Mouse (Mus musculus) heart, postnatal 0 days (tissue): ENCODE data around the gene Stag1. TPM values are rescaled to one million over a fixed set of nuclear protein-coding genes. Genes with fewer than 3 reads are reported as not detected.

Experiments
- ATAC-seq: fragments of 200-750 bp; cut with Nextera tagmentation; 2 replicates; pipeline ENCODE4 v1.8.0; 2017; ENCODE audit warnings: low read depth, moderate number of reproducible peaks, moderate library complexity; ENCODE audit not compliant: insufficient read depth
- DNase-seq: peaks from one replicate; pipeline ENCODE4 v3.0.0-alpha.2; 2016; ENCODE audit warnings: low spot score
- H3K27ac ChIP-seq: fragments of 300-500 bp; sonication (generic); 2 replicates; pipeline ENCODE4 v1.5.1; 2014; ENCODE audit warnings: low read depth, mild to moderate bottlenecking
- H3K27me3 ChIP-seq: fragments of 300-500 bp; sonication (generic); 2 replicates; pipeline ENCODE4 v1.6.1; 2014; ENCODE audit warnings: low read length, mixed read lengths; ENCODE audit not compliant: control insufficient read depth, insufficient read depth
- H3K36me3 ChIP-seq: fragments of 300-500 bp; sonication (generic); replicated peaks from 2 replicates; pipeline ENCODE4 v1.6.1; 2014; ENCODE audit warnings: low read length, mixed read lengths; ENCODE audit not compliant: control insufficient read depth, insufficient read depth
- H3K4me1 ChIP-seq: fragments of 300-500 bp; sonication (generic); 2 replicates; pipeline ENCODE4 v1.6.1; 2014; ENCODE audit warnings: antibody characterized with exemption; ENCODE audit not compliant: control insufficient read depth, insufficient read depth
- H3K4me2 ChIP-seq: fragments of 300-500 bp; sonication (generic); 2 replicates; pipeline ENCODE4 v1.6.1; 2014; ENCODE audit warnings: low read depth, mild to moderate bottlenecking, low read length, moderate library complexity
- H3K4me3 ChIP-seq: fragments of 300-500 bp; sonication (generic); 2 replicates; pipeline ENCODE4 v1.5.1; 2014; ENCODE audit warnings: low read depth, low read length
- H3K9ac ChIP-seq: fragments of 300-500 bp; sonication (generic); replicated peaks from 2 replicates; pipeline ENCODE4 v1.6.1; 2014; ENCODE audit warnings: low read depth, low read length, mixed read lengths
- H3K9me3 ChIP-seq: fragments of 300-500 bp; sonication (generic); replicated peaks from 2 replicates; pipeline ENCODE4 v1.6.1; 2016; ENCODE audit warnings: low read length; ENCODE audit not compliant: control insufficient read depth
- CTCF ChIP-seq: IDR thresholded peaks from 2 replicates; pipeline ENCODE4 v1.5.1; 2016; ENCODE audit warnings: antibody characterized with exemption, control low read depth, low read depth
- EP300 ChIP-seq: IDR thresholded peaks from 2 replicates; pipeline ENCODE4 v1.6.1; 2016; ENCODE audit warnings: antibody characterized with exemption, low read depth
- WGBS: fragments of 180-500 bp; shearing (Covaris S2); extraction: QIAGEN DNeasy Blood & Tissue Kit; methylation state at CpG from one replicate; pipeline ENCODE4 v1.1.7; 2014; 5-methylcytosine and 5-hydroxymethylcytosine counted together
- polyA plus RNA-seq: library from polyadenylated mRNA; unstranded; fragments of >200 nt; fragmentation: Nextera tagmentation; extraction: Ambion mirVana; gene quantifications from 2 replicates; pipeline ENCODE4 v1.2.1, GENCODE M21; 2015
- total RNA-seq: library from RNA; depleted of rRNA; stranded (reverse); fragments of >200 nt; gene quantifications from 2 replicates; pipeline ENCODE4 v1.2.3, GENCODE M21; 2014; ENCODE audit warnings: low replicate concordance

Gene Stag1
- total and polyA plus RNA-seq, 2 experiments from 2014 or later: 24.9 to 30.7 TPM

- 83% methylated on average over 2 of the region's 2 CpGs for WGBS
- Histone ChIP-seq H3K4me2 (no peak overlapping the region), H3K9me3 (no peaks in the 10 kb centered on the region), H3K4me3 (no peak overlapping the region), H3K36me3 (no peaks in the 10 kb centered on the region), H3K4me1 (no peaks in the 10 kb centered on the region), H3K27ac (no peak overlapping the region), H3K27me3 (no peaks in the 10 kb centered on the region), H3K9ac (no peak overlapping the region)
- ATAC-seq (no peak), DNase-seq (no peak)
- TF ChIP-seq CTCF (no peak), EP300 (no peak)
These were observed 371.9 kb downstream of the Stag1 start for GRCm38 (mm10) chr9:100969461-100969860.

GRCm38 (mm10) chr9:100978666-100979065 is 381.1 kb downstream of the Stag1 start:
- Histone ChIP-seq H3K9me3 (0 out of 2 replicates have a peak, but pooled peaks cover 5% of the 10 kb centered on the region), H3K36me3 (peaks cover 5% of the 10 kb centered on the region; the same call in 1 of the 2 replicates), H3K9ac (no peak overlapping the region), H3K4me2 (no peak overlapping the region), H3K27ac (no peak overlapping the region), H3K27me3 (no peaks in the 10 kb centered on the region), H3K4me3 (no peak overlapping the region), H3K4me1 (no peaks in the 10 kb centered on the region)
- DNase-seq (no peak), ATAC-seq (no peak)
- TF ChIP-seq CTCF (no peak), EP300 (no peak)
- WGBS: 85% methylated on average over 5 of the region's 5 CpGs

DNA sequence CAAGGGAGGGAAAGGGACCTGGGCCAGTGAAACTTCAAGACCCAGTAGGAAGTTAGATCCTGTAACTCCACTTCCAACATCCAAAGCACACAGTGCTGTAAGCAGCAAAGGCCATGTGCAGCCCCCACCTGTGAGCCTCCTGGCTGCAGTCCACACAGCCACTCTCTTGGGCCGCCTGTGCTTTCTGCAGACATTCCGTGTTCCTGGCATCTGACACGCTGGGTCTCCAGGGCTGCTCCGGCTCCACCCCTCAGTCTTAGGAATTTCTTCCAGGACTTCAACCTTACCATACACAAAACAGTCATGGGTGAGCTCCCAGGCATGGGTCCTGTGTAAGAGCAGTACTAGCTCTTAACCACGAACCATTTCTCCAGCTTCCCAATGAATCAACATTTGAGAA is 381.7 kb downstream of the Stag1 start:
- no peak for ATAC-seq
- peaks cover 9% of the 10 kb centered on the region; the same call in 1 of the 2 replicates for H3K36me3 ChIP-seq
- no peak for DNase-seq

GRCm38 (mm10) chr9:100982786-100983185 is 385.2 kb downstream of the Stag1 start:
- ATAC-seq: peak; percentile 39; the same call in 1 of the 2 replicates
- no peak overlapping the region for H3K9ac ChIP-seq
- 70% methylated on average over 7 of the region's 7 CpGs for WGBS
- H3K4me3 ChIP-seq: no peak overlapping the region
- no peaks in the 10 kb centered on the region for H3K4me1 ChIP-seq
- H3K36me3 ChIP-seq: peaks cover 35% of the 10 kb centered on the region
- H3K9me3 ChIP-seq: no peaks in the 10 kb centered on the region
- peak; percentile 15 for DNase-seq
- H3K27ac ChIP-seq: 0 out of 2 replicates have a peak overlapping the region, but pooled peaks have one; percentile 30
- no peak overlapping the region for H3K4me2 ChIP-seq
- TF ChIP-seq CTCF: no peak
- no peak for TF ChIP-seq EP300
- H3K27me3 ChIP-seq: no peaks in the 10 kb centered on the region

More for the DNA sequence above, 381.7 kb downstream of the Stag1 start:
- H3K9ac ChIP-seq: no peak overlapping the region
- no peak overlapping the region for H3K4me3 ChIP-seq
- H3K4me1 ChIP-seq: no peaks in the 10 kb centered on the region
- no peak overlapping the region for H3K4me2 ChIP-seq
- H3K27me3 ChIP-seq: no peaks in the 10 kb centered on the region
- no peak for TF ChIP-seq CTCF
- TF ChIP-seq EP300: no peak
- 56% methylated on average over 5 of the region's 5 CpGs for WGBS
- H3K27ac ChIP-seq: no peak overlapping the region
- H3K9me3 ChIP-seq: 0 out of 2 replicates have a peak, but pooled peaks cover 5% of the 10 kb centered on the region

DNA sequence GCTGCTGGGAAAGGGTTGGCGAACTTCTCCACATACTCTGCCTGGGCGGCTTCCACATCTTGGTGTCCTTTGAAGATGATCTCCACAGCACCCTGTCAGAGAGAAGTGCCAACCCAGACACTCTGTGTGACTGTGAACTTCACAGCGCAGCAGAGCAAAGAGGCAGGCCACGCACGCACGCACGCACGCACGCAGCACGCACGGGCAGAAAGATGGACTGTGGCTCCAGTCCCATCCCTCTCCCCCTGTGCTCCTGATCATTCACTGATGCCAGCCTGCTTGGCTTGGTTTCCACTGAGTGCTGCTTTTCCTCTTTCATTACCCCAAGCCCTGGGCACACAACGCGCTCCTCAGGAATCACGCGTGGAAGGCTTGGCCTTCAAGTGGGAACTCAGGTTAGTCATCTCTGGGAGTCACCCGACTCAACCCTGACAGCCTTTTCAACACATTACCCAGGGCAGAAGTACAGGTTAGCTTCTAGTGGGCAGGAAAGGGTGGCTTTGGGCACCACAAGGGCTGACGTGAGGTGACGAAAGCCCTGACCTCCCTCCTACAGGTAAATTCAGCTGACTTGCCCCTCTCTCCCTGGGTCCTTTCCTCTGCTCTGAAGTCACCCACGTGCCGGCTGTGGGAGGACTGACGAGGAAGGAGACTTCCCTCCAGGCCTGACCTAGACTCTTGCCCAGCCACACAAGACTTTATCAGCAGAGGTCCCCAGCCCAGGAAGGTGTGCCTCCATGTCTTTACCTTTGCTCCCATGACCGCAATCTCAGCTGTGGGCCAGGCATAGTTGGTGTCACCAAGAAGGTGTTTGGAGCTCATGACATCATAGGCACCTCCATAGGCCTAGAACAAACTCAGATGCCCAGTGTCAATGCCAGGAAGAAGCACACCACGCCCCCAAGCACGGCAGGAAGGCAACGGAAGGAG is 387.0 kb downstream of the Stag1 start:
- Histone ChIP-seq H3K4me2 (no peak overlapping the region), H3K9me3 (no peaks in the 10 kb centered on the region), H3K9ac (no peak overlapping the region), H3K4me3 (no peak overlapping the region), H3K4me1 (no peaks in the 10 kb centered on the region), H3K36me3 (peaks cover 46% of the 10 kb centered on the region), H3K27ac (no peak overlapping the region), H3K27me3 (no peaks in the 10 kb centered on the region)
- no peak for ATAC-seq
- no peak for DNase-seq
- TF ChIP-seq EP300 (no peak), CTCF (no peak)
- WGBS: 91% methylated on average over 25 of the region's 25 CpGs
